Mouse (Mus musculus) forebrain, postnatal 0 days (tissue): ENCODE measurements around the gene Hydin. TPM values are rescaled to one million over a fixed set of nuclear protein-coding genes. Genes with fewer than 3 reads are reported as not detected.
A peak's percentile ranks its signal among the peaks of the same experiment; 100 is the strongest.
"Not testable (repeated sequence)": the region's sequence is repeated elsewhere in the genome, so short reads cannot be mapped to it uniquely, and the experiment has no call there.

ENCODE experiments used
- ATAC-seq: fragments of 200-750 bp; cut with Nextera tagmentation; 2 replicates; pipeline ENCODE4 v1.8.0; 2017; ENCODE audit warnings: mild to moderate bottlenecking, moderate library complexity
- DNase-seq: peaks from one replicate; pipeline ENCODE4 v3.0.0-alpha.2; 2015
- H3K27ac ChIP-seq: fragments of 300-500 bp; sonication (generic); 2 replicates; pipeline ENCODE4 v1.5.1; 2014; ENCODE audit warnings: low read depth, mild to moderate bottlenecking, antibody characterized with exemption, low read length, moderate library complexity, mixed read lengths
- H3K27me3 ChIP-seq: fragments of 300-500 bp; sonication (generic); 2 replicates; pipeline ENCODE4 v1.6.1; 2014; ENCODE audit warnings: mild to moderate bottlenecking, low read length, mixed read lengths; ENCODE audit not compliant: insufficient read depth
- H3K36me3 ChIP-seq: fragments of 300-500 bp; sonication (generic); 2 replicates; pipeline ENCODE4 v1.6.1; 2014; ENCODE audit warnings: mild to moderate bottlenecking, moderate library complexity; ENCODE audit not compliant: insufficient read depth
- H3K4me1 ChIP-seq: fragments of 300-500 bp; sonication (generic); 2 replicates; pipeline ENCODE4 v1.6.1; 2014; ENCODE audit warnings: antibody characterized with exemption; ENCODE audit not compliant: insufficient read depth
- H3K4me2 ChIP-seq: fragments of 300-500 bp; sonication (generic); 2 replicates; pipeline ENCODE4 v1.6.1; 2014; ENCODE audit warnings: low read depth, mild to moderate bottlenecking, moderate library complexity
- H3K4me3 ChIP-seq: fragments of 300-500 bp; sonication (generic); 2 replicates; pipeline ENCODE4 v1.5.1; 2014; ENCODE audit warnings: low read depth, low read length, mixed read lengths
- H3K9ac ChIP-seq: fragments of 300-500 bp; sonication (generic); 2 replicates; pipeline ENCODE4 v1.6.1; 2014; ENCODE audit warnings: mild to moderate bottlenecking
- H3K9me3 ChIP-seq: fragments of 300-500 bp; sonication (generic); 2 replicates; pipeline ENCODE4 v1.6.1; 2016; ENCODE audit warnings: low read length
- CTCF ChIP-seq: sonication (generic); IDR thresholded peaks from 2 replicates; pipeline ENCODE4 v1.5.1; 2016; ENCODE audit warnings: antibody characterized with exemption, control low read depth, low read depth
- WGBS: fragments of 180-500 bp; shearing (Covaris S2); extraction: QIAGEN DNeasy Blood & Tissue Kit; methylation state at CpG from one replicate; pipeline ENCODE4 v1.1.7; 2014; 5-methylcytosine and 5-hydroxymethylcytosine counted together
- polyA plus RNA-seq: library from polyadenylated mRNA; unstranded; fragments of >200 nt; fragmentation: Nextera tagmentation; extraction: Ambion mirVana; gene quantifications from 2 replicates; pipeline ENCODE4 v1.2.1, GENCODE M21; 2015
- total RNA-seq: library from RNA; depleted of rRNA; stranded (reverse); fragments of >200 nt; gene quantifications from 2 replicates; pipeline ENCODE4 v1.2.3, GENCODE M21; 2014

Gene Hydin
- total and polyA plus RNA-seq, 2 experiments from 2014 or later: 0.63 to 1.0 TPM

- peak; percentile 86 for ATAC-seq
- TF ChIP-seq CTCF: no peak
- DNase-seq: peak; percentile 77
- Histone ChIP-seq H3K9me3 (no peaks in the 10 kb centered on the region), H3K4me2 (peak overlapping the region; percentile 37), H3K9ac (no peak overlapping the region), H3K4me1 (peaks cover 8% of the 10 kb centered on the region), H3K36me3 (no peaks in the 10 kb centered on the region), H3K4me3 (no peak overlapping the region), H3K27ac (peak overlapping the region; percentile 70), H3K27me3 (no peaks in the 10 kb centered on the region)
- 16% methylated on average over 21 of the region's 21 CpGs for WGBS
Measured at GRCm38 (mm10) chr8:110275465-110276258, 8.9 kb downstream of the Hydin start.

DNA sequence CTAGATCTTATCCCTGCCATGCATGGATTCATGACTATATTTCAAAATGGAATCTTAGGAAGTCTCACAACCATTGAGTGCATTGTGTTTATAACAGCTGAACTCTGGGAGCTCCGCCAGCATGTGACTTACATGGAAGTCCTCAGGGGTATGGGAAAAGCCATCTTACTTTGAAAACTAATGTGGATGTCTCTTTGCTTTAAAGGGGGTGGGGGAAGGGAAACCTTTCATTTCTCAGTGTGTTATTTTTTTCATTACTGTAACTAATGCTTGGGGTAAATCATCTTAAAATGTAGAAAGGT is 9.4 kb downstream of the Hydin start:
- Histone ChIP-seq H3K4me3 (no peak overlapping the region), H3K27me3 (no peaks in the 10 kb centered on the region), H3K4me1 (peaks cover 8% of the 10 kb centered on the region), H3K9ac (no peak overlapping the region), H3K27ac (peak overlapping the region; percentile 70), H3K9me3 (no peaks in the 10 kb centered on the region), H3K4me2 (peak overlapping the region; percentile 37), H3K36me3 (no peaks in the 10 kb centered on the region)
- DNase-seq (no peak), ATAC-seq (no peak)
- 63% methylated on average over 1 of the region's 1 CpGs for WGBS
- TF ChIP-seq CTCF: no peak

DNA sequence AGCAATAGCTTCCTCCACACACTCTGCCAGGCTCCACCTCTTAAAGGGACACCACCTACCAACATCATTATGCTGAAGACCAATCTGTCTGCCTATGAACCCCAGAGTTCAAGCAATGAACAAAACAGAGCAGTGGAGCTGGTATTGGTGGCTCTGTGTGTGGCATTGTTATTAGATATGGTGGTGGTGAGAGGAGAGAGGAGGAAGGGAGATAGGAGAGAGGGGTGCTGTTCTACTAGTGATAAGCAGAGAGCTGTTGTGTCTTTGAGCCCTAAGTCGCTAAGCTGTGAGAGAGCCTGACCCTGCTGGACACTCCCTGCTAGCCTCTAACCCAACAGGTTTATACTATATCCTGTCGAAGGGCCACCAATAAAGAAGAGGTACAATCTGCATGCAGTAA is 45.9 kb downstream of the Hydin start:
- H3K4me3 ChIP-seq: no peak overlapping the region
- H3K4me2 ChIP-seq: no peak overlapping the region
- TF ChIP-seq CTCF: no peak
- no peaks in the 10 kb centered on the region for H3K4me1 ChIP-seq
- 86% methylated on average over 2 of the region's 2 CpGs for WGBS
- DNase-seq (no peak), ATAC-seq (no peak)
- no peaks in the 10 kb centered on the region for H3K36me3 ChIP-seq
- H3K27ac ChIP-seq: no peak overlapping the region
- no peaks in the 10 kb centered on the region for H3K27me3 ChIP-seq
- H3K9me3 ChIP-seq: no peaks in the 10 kb centered on the region
- H3K9ac ChIP-seq: no peak overlapping the region

DNA sequence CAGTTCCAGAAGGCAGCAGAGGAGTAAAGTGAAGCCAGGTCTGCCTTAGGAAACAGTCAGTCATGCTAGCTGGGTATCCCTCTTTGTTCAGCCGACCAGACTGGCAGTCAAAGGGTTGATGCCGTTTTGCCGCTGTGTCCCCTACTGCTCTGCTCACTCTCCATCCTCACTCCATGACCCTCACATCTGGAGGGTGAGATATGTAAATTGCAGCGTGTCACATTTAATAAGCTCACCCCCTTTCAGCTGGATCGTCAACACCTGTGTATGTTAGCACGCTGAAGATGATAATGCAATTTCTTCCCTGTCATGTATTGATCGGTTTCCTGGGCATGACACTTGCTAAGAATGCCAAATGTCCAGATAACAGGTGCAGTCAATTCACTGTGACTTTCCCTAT is 49.0 kb downstream of the Hydin start:
- Histone ChIP-seq H3K4me2 (no peak overlapping the region), H3K36me3 (no peaks in the 10 kb centered on the region), H3K9ac (no peak overlapping the region), H3K4me3 (no peak overlapping the region), H3K27ac (no peak overlapping the region), H3K4me1 (no peaks in the 10 kb centered on the region), H3K27me3 (no peaks in the 10 kb centered on the region), H3K9me3 (no peaks in the 10 kb centered on the region)
- TF ChIP-seq CTCF: no peak
- no peak for ATAC-seq
- no peak for DNase-seq
- 62% methylated on average over 7 of the region's 7 CpGs for WGBS

- Histone ChIP-seq H3K4me3 (no peak overlapping the region), H3K4me1 (no peaks in the 10 kb centered on the region), H3K36me3 (no peaks in the 10 kb centered on the region), H3K4me2 (no peak overlapping the region), H3K27ac (no peak overlapping the region), H3K27me3 (no peaks in the 10 kb centered on the region), H3K9me3 (no peaks in the 10 kb centered on the region), H3K9ac (no peak overlapping the region)
- DNase-seq (peak; percentile 44), ATAC-seq (peak; percentile 74)
- TF ChIP-seq CTCF: no peak
- 50% methylated on average over 4 of the region's 4 CpGs for WGBS
Measured at GRCm38 (mm10) chr8:110319586-110319985, 52.8 kb downstream of the Hydin start.

DNA sequence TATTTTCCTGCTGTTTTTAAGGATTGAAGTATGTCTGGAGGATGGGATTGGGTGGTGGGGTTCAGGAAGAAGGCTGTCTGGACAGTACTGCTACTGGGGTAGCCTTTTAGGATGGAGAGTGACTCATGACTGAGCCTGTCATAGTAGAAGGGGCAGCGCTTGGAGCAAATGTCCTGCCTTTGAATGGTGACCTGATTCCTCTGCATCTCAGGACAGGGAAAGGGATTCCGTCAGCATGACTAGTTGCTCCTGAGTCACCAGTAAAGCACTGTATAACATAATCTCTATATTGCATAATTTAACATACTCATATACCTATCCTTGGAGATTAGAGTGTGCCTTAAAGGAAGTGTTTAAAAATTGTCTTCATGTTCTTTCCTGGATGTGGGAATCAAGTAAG is 54.7 kb downstream of the Hydin start:
- DNase-seq (no peak), ATAC-seq (no peak)
- Histone ChIP-seq H3K4me3 (no peak overlapping the region), H3K27me3 (no peaks in the 10 kb centered on the region), H3K9ac (no peak overlapping the region), H3K4me2 (no peak overlapping the region), H3K4me1 (no peaks in the 10 kb centered on the region), H3K36me3 (no peaks in the 10 kb centered on the region), H3K27ac (no peak overlapping the region), H3K9me3 (no peaks in the 10 kb centered on the region)
- 74% methylated on average over 2 of the region's 2 CpGs for WGBS
- no peak for TF ChIP-seq CTCF

GRCm38 (mm10) chr8:110323981-110324574 is 57.3 kb downstream of the Hydin start:
- TF ChIP-seq CTCF: no peak
- no peaks in the 10 kb centered on the region for H3K4me1 ChIP-seq
- no peak overlapping the region for H3K27ac ChIP-seq
- whole genome bisulfite sequencing: 80% methylated on average over 10 of the region's 10 CpGs
- ATAC-seq (no peak), DNase-seq (no peak)
- no peaks in the 10 kb centered on the region for H3K27me3 ChIP-seq
- no peak overlapping the region for H3K4me3 ChIP-seq
- H3K4me2 ChIP-seq: no peak overlapping the region
- H3K9ac ChIP-seq: no peak overlapping the region
- no peaks in the 10 kb centered on the region for H3K36me3 ChIP-seq
- no peaks in the 10 kb centered on the region for H3K9me3 ChIP-seq

- peak; percentile 51; the same call in 1 of the 2 replicates for ATAC-seq
- H3K27me3 ChIP-seq, H3K9me3 ChIP-seq, H3K27ac ChIP-seq, H3K4me3 ChIP-seq, H3K9ac ChIP-seq, H3K4me1 ChIP-seq, H3K36me3 ChIP-seq, DNase-seq, H3K4me2 ChIP-seq: not testable (repeated sequence)
Measured at GRCm38 (mm10) chr8:110327120-110327519, 60.3 kb downstream of the Hydin start.
